Mouse (Mus musculus): ENCODE data around the gene Aldh18a1. TPM values are rescaled to one million over a fixed set of nuclear protein-coding genes. Genes with fewer than 3 reads are reported as not detected.

The Aldh18a1 gene
- total RNA-seq, 1 experiment from 2014 or later, result 39.1 TPM

DNA sequence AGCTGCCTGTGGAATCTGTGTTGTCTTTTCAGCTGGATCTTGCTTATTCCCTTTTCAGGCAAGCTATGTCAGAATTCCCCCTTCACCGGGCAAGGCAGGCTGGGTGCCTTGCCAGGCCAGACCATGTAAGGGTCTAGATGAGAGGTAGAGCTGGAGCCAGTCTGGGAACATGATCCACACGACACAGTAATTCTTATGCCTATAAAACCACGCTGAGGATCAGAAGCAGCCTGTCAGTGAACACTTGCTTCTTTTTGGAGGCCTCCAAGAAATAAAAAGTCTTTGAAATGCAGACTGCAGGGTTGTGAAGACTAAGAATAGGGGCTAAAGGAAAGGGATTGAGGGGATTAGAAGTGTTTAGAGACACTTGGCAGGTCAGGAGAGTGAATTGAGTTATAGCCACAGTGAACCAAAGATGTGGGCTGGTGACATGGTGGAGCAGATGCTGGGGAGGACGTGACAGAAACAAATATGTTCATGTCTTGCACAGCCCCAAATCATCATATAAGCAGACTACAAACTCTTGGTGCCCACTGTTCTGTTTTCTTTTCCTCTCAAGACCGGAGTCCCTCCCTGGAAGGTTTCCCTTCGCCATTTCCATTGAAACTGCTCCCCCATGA lies 38.6 kb downstream of the Aldh18a1 start:
- ATAC-seq (replicated peaks in 1 of 2; ENCODE audit: insufficient read depth in 1 of 2, low FRiP score in 2 of 2, low TSS enrichment in 1 of 2, low read depth in 1 of 2, poor library complexity in 2 of 2, severe bottlenecking in 2 of 2), result no peak

DNA sequence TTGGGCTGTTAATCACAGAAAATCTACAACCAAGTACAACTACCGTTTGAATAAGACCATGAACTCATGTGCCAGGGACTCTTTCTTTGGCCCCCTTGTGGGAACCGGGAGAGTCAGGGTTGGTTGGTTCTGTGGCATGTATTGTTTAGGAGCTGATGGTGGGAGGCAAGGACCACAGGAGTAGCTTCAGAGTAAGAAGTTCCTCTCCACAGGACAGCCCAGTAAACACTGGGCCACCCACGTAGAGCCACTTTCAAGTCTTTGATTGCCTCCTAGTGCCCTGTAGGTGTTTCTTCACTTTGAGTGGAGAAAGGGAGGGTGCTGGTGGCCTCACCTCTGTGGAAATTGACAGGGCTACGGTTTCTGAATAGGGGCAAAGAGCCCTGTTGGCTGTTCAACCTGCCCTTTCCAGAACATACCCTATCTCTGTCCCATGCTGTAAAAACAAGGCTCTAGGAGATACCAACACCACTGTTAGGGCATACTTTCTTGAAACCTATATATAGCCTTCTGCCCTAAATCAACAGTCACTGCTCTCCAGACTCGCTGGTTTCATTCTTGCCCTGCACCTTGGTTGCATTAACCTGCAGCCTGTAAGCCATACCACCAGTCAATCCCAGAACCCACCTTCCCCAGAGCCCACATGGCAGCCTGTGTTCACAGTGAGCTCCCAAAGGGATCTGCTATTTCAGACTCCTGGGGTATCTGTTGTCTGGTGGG lies 39.3 kb downstream of the Aldh18a1 start:
- ATAC-seq (replicated peaks in 1 of 2; ENCODE audit: insufficient read depth in 1 of 2, low FRiP score in 2 of 2, low TSS enrichment in 1 of 2, low read depth in 1 of 2, poor library complexity in 2 of 2, severe bottlenecking in 2 of 2), result no peak

DNA sequence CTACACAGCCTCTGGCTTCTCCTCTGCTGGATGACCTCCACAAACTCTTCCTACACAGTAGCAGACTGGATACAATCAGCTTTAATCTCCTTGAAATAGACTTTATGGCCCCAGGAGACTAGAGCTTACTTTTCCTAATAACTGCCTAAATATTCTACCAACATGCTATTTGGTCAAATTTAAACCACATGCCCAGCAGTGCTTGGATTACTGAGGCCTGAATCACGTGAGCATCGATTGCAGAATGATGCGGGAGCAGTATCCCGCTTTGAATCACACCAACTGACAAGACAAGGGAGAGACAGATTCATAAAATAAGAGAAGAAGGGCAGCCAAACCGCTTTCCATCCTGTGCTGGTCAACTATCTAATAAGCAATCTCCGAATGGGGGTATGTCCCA lies 39.9 kb downstream of the Aldh18a1 start:
- no peak for ATAC-seq (replicated peaks in 1 of 2; ENCODE audit: insufficient read depth in 1 of 2, low FRiP score in 2 of 2, low TSS enrichment in 1 of 2, low read depth in 1 of 2, poor library complexity in 2 of 2, severe bottlenecking in 2 of 2)

DNA sequence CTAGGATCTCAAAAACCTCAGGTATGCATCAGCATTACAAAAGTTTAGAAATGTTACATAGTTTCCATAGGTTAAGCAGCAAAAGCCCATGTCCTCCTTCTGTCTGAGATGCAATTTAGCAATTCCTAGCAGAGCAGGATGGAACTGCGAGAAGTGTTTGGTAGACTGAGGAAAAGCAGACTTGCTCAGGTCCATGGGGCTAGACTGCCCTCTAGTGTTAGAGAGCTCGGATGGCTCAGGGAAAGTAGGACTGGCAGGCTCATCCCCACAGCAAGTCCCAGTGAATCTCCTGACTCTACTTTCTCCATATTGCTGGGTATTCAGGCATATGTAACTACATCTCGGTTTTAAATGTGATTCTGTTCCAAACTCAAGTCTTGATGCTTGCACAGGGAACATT lies 43.4 kb downstream of the Aldh18a1 start:
- peak; percentile 56 to 76; a peak in 2 of 4 replicates for ATAC-seq (replicated peaks in 1 of 2; ENCODE audit: insufficient read depth in 1 of 2, low FRiP score in 2 of 2, low TSS enrichment in 1 of 2, low read depth in 1 of 2, poor library complexity in 2 of 2, severe bottlenecking in 2 of 2)

DNA sequence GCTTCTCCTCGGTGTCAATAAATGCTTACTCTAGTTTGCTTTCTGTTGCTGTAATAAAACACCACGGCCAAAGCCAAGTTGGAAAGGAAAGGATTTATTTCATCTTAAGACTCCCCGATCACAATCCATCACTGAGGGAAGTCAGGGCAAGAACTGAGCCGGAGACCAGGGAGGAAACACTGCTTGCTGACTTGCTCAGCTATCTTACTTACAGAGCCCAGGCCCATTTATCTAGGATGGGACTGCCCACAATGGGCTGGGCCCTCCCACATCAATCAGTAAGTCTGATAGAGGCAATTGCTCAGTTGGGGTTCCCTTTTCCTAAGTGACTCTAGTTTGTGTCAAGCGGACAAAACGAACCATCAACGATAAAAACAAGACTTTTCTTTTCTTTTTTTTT lies 45.5 kb downstream of the Aldh18a1 start:
- no peak for ATAC-seq (replicated peaks in 1 of 2; ENCODE audit: insufficient read depth in 1 of 2, low FRiP score in 2 of 2, low TSS enrichment in 1 of 2, low read depth in 1 of 2, poor library complexity in 2 of 2, severe bottlenecking in 2 of 2)

DNA sequence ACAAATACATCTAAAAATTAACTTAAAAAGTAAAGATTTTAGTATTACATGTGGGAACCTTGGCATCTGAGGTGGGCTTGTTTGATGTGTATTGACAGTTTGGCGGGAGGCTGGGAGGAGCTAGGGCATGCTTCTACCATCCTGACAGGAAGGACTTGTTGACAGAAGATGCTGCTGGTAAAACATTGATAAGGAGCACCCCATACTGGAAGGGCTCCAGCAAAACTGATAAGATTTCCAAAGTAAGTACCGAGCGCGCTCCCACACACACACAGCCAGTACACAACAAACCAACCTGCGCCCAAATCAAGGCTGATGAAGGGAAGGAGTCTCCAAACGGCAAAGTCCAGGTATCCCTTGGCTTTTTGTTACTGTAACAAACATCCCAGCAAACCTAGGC lies 51.7 kb downstream of the Aldh18a1 start:
- ATAC-seq (replicated peaks in 1 of 2; ENCODE audit: insufficient read depth in 1 of 2, low FRiP score in 2 of 2, low TSS enrichment in 1 of 2, low read depth in 1 of 2, poor library complexity in 2 of 2, severe bottlenecking in 2 of 2), result no peak

DNA sequence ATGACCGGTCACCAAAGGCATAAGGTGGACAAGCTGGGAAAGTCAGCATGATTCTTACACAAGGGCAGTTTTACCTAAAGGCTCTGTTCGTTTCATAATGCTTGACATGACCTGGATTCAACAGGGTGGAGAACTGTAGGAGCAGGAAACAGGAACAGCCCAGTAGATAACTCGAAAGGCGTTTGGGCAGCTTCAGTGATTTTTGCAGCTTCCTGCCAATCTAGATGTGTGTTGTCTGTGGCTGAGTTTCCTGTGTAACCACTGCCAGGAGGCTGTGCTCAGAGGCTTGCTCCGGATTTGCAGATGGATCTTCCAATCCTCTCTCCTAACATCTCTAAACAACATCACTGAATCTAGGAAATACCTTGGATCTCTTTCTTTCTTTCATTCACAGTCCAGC lies 55.7 kb downstream of the Aldh18a1 start:
- ATAC-seq (replicated peaks in 1 of 2; ENCODE audit: insufficient read depth in 1 of 2, low FRiP score in 2 of 2, low TSS enrichment in 1 of 2, low read depth in 1 of 2, poor library complexity in 2 of 2, severe bottlenecking in 2 of 2), result no peak

DNA sequence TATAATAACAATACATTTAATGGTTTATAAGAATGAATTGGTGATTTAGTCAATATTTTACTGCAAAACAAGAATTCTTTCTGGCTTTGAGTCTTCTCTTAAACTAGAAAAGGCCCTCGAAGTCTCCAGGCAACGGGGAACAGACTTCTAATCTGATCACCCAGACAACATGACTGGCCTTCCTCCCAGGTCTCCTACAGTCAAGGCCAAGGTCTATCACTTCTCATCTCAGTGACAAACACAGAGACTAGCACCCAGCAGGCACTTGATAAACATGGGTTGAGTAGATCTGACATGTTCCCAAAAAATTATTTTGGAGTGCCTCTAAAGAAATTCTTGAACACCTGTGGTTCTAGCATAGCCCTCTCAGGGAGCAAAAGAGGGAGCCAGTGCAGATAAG lies 57.9 kb downstream of the Aldh18a1 start:
- no peak for ATAC-seq (replicated peaks in 1 of 2; ENCODE audit: insufficient read depth in 1 of 2, low FRiP score in 2 of 2, low TSS enrichment in 1 of 2, low read depth in 1 of 2, poor library complexity in 2 of 2, severe bottlenecking in 2 of 2)

DNA sequence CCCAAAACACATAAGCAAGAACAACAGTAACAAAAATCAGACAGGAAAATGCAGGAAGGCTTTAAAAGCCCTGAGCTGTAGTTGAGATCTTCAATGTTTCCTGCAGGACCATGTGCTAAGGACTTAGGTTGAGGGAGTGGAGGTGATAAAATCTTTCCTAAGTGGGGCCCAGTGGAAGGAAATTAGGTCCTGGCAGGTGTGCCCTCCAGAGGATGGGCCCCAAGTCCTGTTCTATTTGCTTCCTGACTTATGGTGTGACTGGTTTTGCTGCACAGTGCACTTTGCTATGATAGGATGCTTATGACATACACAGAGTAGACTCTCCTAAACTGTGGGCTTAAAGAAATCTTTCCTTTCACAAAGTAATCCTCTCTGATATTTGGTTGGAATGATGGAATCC lies 60.0 kb downstream of the Aldh18a1 start:
- no peak for ATAC-seq (replicated peaks in 1 of 2; ENCODE audit: insufficient read depth in 1 of 2, low FRiP score in 2 of 2, low TSS enrichment in 1 of 2, low read depth in 1 of 2, poor library complexity in 2 of 2, severe bottlenecking in 2 of 2)

DNA sequence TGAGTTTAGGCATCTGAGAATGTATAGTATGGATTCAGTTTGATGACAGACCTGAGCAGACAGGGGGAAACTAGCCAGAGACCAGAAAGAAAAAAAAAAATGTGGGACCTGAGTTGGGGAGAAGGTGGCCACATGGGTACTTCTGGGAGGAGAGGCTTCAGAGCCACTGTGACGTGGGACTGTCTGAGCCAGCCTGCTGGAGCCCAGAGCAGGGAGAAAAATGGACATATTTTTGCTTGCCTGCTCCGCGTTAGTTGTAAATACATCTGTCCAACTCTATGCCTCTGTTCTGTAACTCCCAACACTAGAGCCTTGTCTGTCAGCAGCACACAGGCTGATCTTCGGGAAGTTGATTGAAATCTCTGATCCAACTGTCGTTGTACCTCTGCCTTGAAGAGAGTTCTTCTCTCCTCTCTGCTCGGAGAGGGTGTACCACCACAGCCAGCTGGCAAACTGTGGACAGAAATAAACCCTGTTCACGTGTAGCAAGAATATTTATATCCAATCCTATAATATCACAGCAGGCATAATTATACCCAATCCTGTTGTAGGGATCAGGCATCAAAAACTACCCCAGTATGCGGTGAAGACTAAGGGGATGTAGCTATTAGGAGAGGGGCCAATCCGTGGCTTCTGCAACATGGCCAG lies 61.8 kb downstream of the Aldh18a1 start:
- ATAC-seq (replicated peaks in 1 of 2; ENCODE audit: insufficient read depth in 1 of 2, low FRiP score in 2 of 2, low TSS enrichment in 1 of 2, low read depth in 1 of 2, poor library complexity in 2 of 2, severe bottlenecking in 2 of 2), result no peak

DNA sequence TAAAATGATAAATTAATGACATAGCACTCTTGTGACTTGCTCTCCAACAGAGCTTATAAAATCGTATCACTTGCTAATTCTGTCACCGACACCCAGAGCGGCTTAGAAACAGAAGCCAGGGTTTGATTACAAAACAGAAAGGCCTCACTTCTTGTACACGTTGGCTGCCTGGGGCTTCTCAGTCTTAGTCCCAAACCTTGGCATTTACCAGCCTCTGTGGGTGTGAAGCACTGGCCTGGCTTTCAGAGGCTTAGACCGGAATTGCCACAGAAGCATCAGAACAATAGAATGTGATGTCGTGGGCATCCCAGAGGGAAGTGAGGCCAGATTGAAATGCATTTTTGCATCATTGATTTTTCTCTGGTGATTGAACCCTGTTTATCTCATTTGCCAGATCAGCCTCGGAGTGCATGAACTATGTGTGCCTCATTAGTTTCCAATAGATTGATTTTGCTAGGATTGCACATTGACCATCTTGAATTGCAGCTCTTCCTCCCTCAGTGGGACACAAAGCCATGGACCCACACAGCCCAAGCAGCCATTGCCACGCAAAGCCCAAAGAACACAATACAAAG lies 64.7 kb downstream of the Aldh18a1 start:
- no peak for ATAC-seq (replicated peaks in 1 of 2; ENCODE audit: insufficient read depth in 1 of 2, low FRiP score in 2 of 2, low TSS enrichment in 1 of 2, low read depth in 1 of 2, poor library complexity in 2 of 2, severe bottlenecking in 2 of 2)

DNA sequence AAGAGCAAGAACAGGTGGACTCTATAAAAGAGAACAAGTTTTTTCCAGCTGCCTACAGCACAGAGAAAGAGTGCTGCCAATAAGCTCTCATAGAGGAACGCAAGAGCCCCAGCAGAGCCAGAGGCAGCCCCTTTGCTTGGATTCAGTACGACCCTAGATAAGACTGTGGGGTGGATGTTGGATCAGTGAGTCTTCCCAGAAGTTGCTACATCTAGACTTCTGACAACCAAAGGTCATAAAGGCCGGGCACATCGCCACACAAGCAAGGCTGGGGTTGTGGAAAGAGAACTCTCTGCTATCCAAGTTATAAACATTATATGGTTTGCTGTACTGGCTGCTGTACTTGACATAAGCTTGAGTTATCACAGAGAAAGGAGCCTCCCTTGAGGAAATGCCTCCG lies 67.9 kb downstream of the Aldh18a1 start:
- no peak for ATAC-seq (replicated peaks in 1 of 2; ENCODE audit: insufficient read depth in 1 of 2, low FRiP score in 2 of 2, low TSS enrichment in 1 of 2, low read depth in 1 of 2, poor library complexity in 2 of 2, severe bottlenecking in 2 of 2)

DNA sequence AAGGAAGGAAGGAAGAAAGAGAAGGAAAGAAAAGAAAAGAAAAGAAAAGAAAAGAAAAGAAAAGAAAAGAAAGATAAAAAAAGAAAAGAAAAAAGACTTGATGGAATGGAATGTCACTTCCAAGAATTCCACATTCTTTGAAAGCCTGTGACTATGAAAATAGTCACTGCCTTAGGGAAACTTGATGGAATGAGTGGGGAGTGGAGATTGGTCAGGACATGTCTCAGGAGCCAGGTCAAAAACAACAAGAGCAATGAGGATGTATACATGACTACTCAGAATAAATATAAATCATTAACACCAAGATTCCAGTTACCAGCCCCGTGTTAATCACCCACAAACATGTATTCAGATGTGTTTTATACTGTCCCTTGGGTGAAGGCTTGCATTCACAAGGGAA lies 69.6 kb downstream of the Aldh18a1 start:
- ATAC-seq (replicated peaks in 1 of 2; ENCODE audit: insufficient read depth in 1 of 2, low FRiP score in 2 of 2, low TSS enrichment in 1 of 2, low read depth in 1 of 2, poor library complexity in 2 of 2, severe bottlenecking in 2 of 2), result no peak

DNA sequence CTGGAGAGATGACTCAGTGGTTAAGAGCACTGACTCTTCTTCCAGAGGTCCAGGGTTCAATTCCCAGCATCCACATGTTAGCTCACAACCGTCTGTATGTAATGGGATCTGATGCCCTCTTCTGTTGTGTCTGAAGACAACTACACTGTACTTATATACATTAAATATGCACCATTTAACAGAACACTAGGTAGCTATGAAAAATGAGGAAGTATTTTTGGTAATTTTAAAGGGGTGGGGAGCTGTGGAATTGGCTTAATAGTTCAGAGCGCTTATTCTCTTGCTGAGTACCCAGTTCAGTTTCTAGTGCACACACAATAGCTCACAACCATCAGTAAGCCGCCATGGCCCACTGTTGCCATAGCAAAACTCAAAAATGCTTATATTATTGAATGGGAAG lies 72.7 kb downstream of the Aldh18a1 start:
- no peak for ATAC-seq (replicated peaks in 1 of 2; ENCODE audit: insufficient read depth in 1 of 2, low FRiP score in 2 of 2, low TSS enrichment in 1 of 2, low read depth in 1 of 2, poor library complexity in 2 of 2, severe bottlenecking in 2 of 2)

DNA sequence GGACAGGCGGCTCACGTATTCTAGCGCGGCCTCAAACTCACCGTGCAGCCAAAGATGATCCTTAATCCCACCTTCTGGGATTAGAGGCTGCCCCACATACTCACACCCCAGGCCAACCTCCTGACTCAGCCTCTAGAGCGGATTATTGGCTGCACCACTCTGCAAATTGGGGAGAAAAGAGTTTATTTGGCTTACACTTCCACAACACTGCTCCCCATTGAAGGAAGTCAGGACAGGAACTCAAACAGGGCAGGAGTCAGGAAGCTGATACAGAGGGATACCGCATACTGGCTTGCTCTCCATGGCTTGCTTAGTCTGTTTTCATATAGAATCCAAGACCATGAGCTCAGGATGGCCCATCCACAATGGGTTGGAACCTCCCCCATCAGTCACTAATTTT lies 73.9 kb downstream of the Aldh18a1 start:
- ATAC-seq (replicated peaks in 1 of 2; ENCODE audit: insufficient read depth in 1 of 2, low FRiP score in 2 of 2, low TSS enrichment in 1 of 2, low read depth in 1 of 2, poor library complexity in 2 of 2, severe bottlenecking in 2 of 2), result no peak

DNA sequence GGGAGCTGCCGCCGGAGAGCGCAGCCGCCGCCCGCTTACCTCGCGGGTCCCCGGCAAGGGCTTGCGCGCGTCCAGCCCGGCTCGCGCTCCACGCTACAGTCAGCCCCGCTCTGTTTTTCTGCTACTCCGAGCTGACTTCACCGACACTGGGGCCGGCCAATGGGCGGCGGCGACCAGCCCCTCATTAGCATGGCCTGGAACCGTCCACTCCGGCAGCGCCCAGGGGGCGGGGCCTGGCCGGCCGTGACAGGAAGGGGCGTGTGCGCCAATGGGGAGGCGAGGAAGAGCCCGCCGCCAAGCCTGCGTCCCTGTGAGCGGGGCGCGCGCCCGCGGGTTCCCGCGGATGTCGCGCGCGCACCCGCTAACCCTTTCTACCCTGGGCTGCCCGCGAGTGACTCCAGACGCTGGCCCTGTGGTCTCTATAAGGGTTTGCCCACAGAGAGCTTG lies 74.6 kb downstream of the Aldh18a1 start, which contains the start of gene Sorbs1:
TSS of gene Sorbs1 (minus strand) at position 148 of the 447 bp plus-strand sequence.
- peak; percentile 97 to 98 for ATAC-seq (replicated peaks in 1 of 2; ENCODE audit: insufficient read depth in 1 of 2, low FRiP score in 2 of 2, low TSS enrichment in 1 of 2, low read depth in 1 of 2, poor library complexity in 2 of 2, severe bottlenecking in 2 of 2)

DNA sequence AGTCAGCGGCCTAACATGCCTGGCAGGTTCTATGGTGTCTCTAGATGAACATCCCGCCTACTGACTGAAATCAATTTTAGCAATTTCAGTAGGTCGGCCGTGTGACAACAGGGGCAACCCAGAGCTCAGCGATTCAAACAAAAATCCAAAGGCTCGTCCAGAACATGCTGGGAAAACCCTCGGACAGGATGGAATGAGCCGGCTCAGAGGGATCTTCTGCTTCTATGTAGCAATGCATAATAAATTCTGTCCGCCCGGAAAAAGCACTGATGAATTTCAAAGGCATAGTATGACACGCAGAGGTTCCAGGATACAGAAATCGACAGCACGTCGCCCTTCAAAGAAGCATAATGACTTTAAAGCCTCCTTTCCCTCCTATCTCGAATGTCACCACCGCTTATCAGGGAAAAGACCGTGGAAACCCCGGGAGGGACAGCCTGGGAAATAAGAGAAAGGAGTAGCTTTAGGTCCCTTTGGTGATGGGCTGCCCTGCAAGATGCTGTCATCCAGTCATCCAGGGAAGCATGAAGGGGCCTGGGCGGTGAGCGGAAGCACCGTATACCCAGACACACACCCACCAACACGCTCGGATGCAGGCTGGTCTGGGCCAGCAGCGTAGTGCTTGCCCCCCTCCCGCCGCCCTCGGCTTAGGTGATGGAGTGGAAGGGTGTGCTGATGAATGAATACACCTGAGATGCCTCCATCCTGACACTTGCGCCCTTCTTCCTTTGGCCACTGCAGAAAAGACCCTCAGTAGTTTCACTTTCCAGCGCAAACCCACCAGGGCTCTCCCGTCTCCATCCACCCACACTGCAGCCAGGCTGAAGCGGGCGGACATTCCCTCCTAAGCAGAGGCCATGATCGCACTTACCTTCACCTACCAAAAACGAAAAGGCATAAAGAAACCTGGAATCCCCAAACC lies 75.5 kb downstream of the Aldh18a1 start:
- ATAC-seq (replicated peaks in 1 of 2; ENCODE audit: insufficient read depth in 1 of 2, low FRiP score in 2 of 2, low TSS enrichment in 1 of 2, low read depth in 1 of 2, poor library complexity in 2 of 2, severe bottlenecking in 2 of 2), result peak; percentile 38; a peak in 3 of 4 replicates
